Mouse (Mus musculus): Measurements from ENCODE around the gene Sqstm1.
A peak's percentile ranks its signal among the peaks of the same experiment; 100 is the strongest.

Sqstm1 gene

GRCm38 (mm10) chr11:50211322-50212059 is 864 bp upstream of the Sqstm1 start:
- no peak for DNase-seq (ENCODE audit: low read depth, low spot score)

- DNase-seq (ENCODE audit: low read depth, low spot score) = peak; percentile 99
Observed at GRCm38 (mm10) chr11:50210101-50210504, 524 bp downstream of the Sqstm1 start.

- no peak for DNase-seq (ENCODE audit: low read depth, low spot score)
Observed at GRCm38 (mm10) chr11:50208039-50208438, 2.6 kb downstream of the Sqstm1 start.

GRCm38 (mm10) chr11:50207344-50207743 is 3.3 kb downstream of the Sqstm1 start:
- no peak for DNase-seq (ENCODE audit: low read depth, low spot score)

- DNase-seq (ENCODE audit: low read depth, low spot score) = no peak
Observed at GRCm38 (mm10) chr11:50206037-50206436, 4.6 kb downstream of the Sqstm1 start.

GRCm38 (mm10) chr11:50205434-50205833 is 5.2 kb downstream of the Sqstm1 start:
- no peak for DNase-seq (ENCODE audit: low read depth, low spot score)

GRCm38 (mm10) chr11:50203302-50203827 is 7.3 kb downstream of the Sqstm1 start:
- no peak for DNase-seq (ENCODE audit: low read depth, low spot score)

- DNase-seq (ENCODE audit: low read depth, low spot score) = no peak
Observed at GRCm38 (mm10) chr11:50201590-50201989, 9.0 kb downstream of the Sqstm1 start.

- DNase-seq (ENCODE audit: low read depth, low spot score) = no peak
Observed at GRCm38 (mm10) chr11:50200613-50201012, 10.0 kb downstream of the Sqstm1 start.

- DNase-seq (ENCODE audit: low read depth, low spot score) = no peak
Observed at GRCm38 (mm10) chr11:50198916-50199315, 11.7 kb downstream of the Sqstm1 start.

- DNase-seq (ENCODE audit: low read depth, low spot score) = no peak
Observed at GRCm38 (mm10) chr11:50198219-50198846, 12.3 kb downstream of the Sqstm1 start.

GRCm38 (mm10) chr11:50197500-50197899 is 13.1 kb downstream of the Sqstm1 start:
- DNase-seq (ENCODE audit: low read depth, low spot score) = no peak

GRCm38 (mm10) chr11:50194793-50195192 is 15.8 kb downstream of the Sqstm1 start:
- DNase-seq (ENCODE audit: low read depth, low spot score) = no peak

- DNase-seq (ENCODE audit: low read depth, low spot score) = no peak
Observed at GRCm38 (mm10) chr11:50194070-50194469, 16.6 kb downstream of the Sqstm1 start.

GRCm38 (mm10) chr11:50192278-50192677 is 18.3 kb downstream of the Sqstm1 start:
- DNase-seq (ENCODE audit: low read depth, low spot score) = no peak

- no peak for DNase-seq (ENCODE audit: low read depth, low spot score)
Observed at GRCm38 (mm10) chr11:50190362-50190761, 20.3 kb downstream of the Sqstm1 start.

GRCm38 (mm10) chr11:50188682-50189081 is 21.9 kb downstream of the Sqstm1 start:
- DNase-seq (ENCODE audit: low read depth, low spot score) = no peak

- no peak for DNase-seq (ENCODE audit: low read depth, low spot score)
Observed at GRCm38 (mm10) chr11:50184788-50185187, 25.8 kb downstream of the Sqstm1 start.

GRCm38 (mm10) chr11:50182702-50183101 is 27.9 kb downstream of the Sqstm1 start:
- no peak for DNase-seq (ENCODE audit: low read depth, low spot score)

- DNase-seq (ENCODE audit: low read depth, low spot score) = no peak
Observed at GRCm38 (mm10) chr11:50180478-50181231, 30.0 kb downstream of the Sqstm1 start.

GRCm38 (mm10) chr11:50178532-50179488 is 31.8 kb downstream of the Sqstm1 start:
- DNase-seq (ENCODE audit: low read depth, low spot score) = no peak
